13 mouse cellular contexts compared by ENCODE assay signal in the genomic region with DNA sequence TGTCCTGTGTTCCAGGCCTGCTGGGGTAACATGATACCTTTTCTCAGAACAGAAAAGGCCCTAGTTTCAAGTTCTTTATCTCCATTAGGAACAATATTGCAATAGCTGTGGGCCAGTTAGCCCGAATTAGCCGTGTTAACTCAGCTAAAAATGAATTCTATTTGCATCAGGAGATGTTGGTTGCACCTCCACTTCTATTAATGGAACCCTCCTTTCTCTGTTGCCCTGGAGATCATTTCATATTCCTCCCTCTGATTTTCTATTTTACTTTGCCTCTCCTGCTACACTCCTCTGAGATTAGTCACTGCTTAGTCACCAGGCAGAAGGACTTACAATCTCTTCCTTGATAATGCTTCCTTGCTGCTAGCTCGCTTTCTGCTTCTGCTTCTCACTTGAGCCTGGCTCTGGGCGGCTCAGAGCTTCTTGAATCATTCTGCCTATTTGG. TPM values are rescaled to one million over a fixed set of nuclear protein-coding genes. Genes with fewer than 3 reads are reported as not detected.
A peak's percentile ranks its signal among the peaks of the same experiment; 100 is the strongest.
DNase-seq lines count a peak whose midpoint lies in the region; ATAC-seq lines count a peak whose summit lies in the region.
"Had no signal": no experiment of that assay in that cellular context is flagged by ENCODE, and none has a peak within 500 bp of the region (broad histone marks: within the 10 kb centered on the region; RNA-seq: fewer than 3 reads in every experiment).

No protein-coding gene starts in this region.

- H3K27ac ChIP-seq in heart, embryonic 11.5 days (ENCODE audit: low read depth, low read length), result peak overlapping the region; percentile 50; the same call in 1 of the 2 replicates
- no peak overlapping the region for H3K27ac ChIP-seq in heart, embryonic 10.5 days
- H3K27ac ChIP-seq in forebrain, embryonic 12.5 days, result no peak overlapping the region
- H3K27ac ChIP-seq: limb, embryonic 12.5 days; midbrain, embryonic 12.5 days had no signal

- no peak overlapping the region for H3K4me3 ChIP-seq in heart, embryonic 11.5 days (ENCODE audit: low read depth, low read length)
- no peak overlapping the region for H3K4me3 ChIP-seq in heart, embryonic 10.5 days
- no peak overlapping the region for H3K4me3 ChIP-seq in forebrain, embryonic 12.5 days (replicated peaks)
- H3K4me3 ChIP-seq: limb, embryonic 12.5 days; midbrain, embryonic 12.5 days had no signal

- no peak overlapping the region for H3K4me2 ChIP-seq in heart, embryonic 11.5 days
- no peak overlapping the region for H3K4me2 ChIP-seq in forebrain, embryonic 12.5 days
- H3K4me2 ChIP-seq: limb, embryonic 12.5 days; midbrain, embryonic 12.5 days had no signal

- peaks cover 19% of the 10 kb centered on the region for H3K4me1 ChIP-seq in heart, embryonic 11.5 days (ENCODE audit: control insufficient read depth, insufficient read depth, low read length)
- H3K4me1 ChIP-seq in heart, embryonic 10.5 days, result peaks cover 35% of the 10 kb centered on the region
- peaks cover 17% of the 10 kb centered on the region for H3K4me1 ChIP-seq in forebrain, embryonic 12.5 days

- no peaks in the 10 kb centered on the region for H3K27me3 ChIP-seq in heart, embryonic 11.5 days (ENCODE audit: control insufficient read depth, insufficient read depth, low read length)
- H3K27me3 ChIP-seq in heart, embryonic 10.5 days (ENCODE audit: insufficient read depth, poor library complexity, severe bottlenecking), result no peaks in the 10 kb centered on the region
- H3K27me3 ChIP-seq in forebrain, embryonic 12.5 days, result no peaks in the 10 kb centered on the region
- H3K27me3 ChIP-seq: limb, embryonic 12.5 days; midbrain, embryonic 12.5 days had no signal

- WGBS in heart, embryonic 11.5 days (ENCODE audit: insufficient replicate concordance), result 47% methylated on average over 4 of the region's 4 CpGs
- WGBS in heart, embryonic 10.5 days, result 48% methylated on average over 4 of the region's 4 CpGs
- WGBS in forebrain, embryonic 12.5 days, result 84% methylated on average over 4 of the region's 4 CpGs

- no peak overlapping the region for H3K9ac ChIP-seq in heart, embryonic 11.5 days (ENCODE audit: low read depth, low read length)
- no peak overlapping the region for H3K9ac ChIP-seq in forebrain, embryonic 12.5 days
- H3K9ac ChIP-seq: limb, embryonic 12.5 days; midbrain, embryonic 12.5 days had no signal

- DNase-seq in heart, embryonic 10.5 days (ENCODE audit: low spot score), result no peak
- DNase-seq in 3134 (ENCODE audit: extremely low read depth, insufficient read length, low spot score), result peak; percentile 48
- peak; percentile 42 for DNase-seq in MN1 (ENCODE audit: low spot score)
- peak; percentile 81 for DNase-seq in layer of hippocampus, adult 9-11 months
- DNase-seq in cerebellum, postnatal 36 days, result no peak
- DNase-seq: cerebellum, adult 11 months had no signal

- H3K9me3 ChIP-seq in heart, embryonic 11.5 days (replicated peaks; ENCODE audit: control insufficient read depth, low read length), result no peaks in the 10 kb centered on the region
- H3K9me3 ChIP-seq in heart, embryonic 10.5 days, result no peaks in the 10 kb centered on the region
- H3K9me3 ChIP-seq in forebrain, embryonic 12.5 days, result no peaks in the 10 kb centered on the region
- H3K9me3 ChIP-seq: G1E; limb, embryonic 12.5 days; midbrain, embryonic 12.5 days had no signal

- ATAC-seq in heart, embryonic 11.5 days (replicated peaks; ENCODE audit: insufficient number of reproducible peaks, low FRiP score, low TSS enrichment), result no peak
- ATAC-seq in granulocyte monocyte progenitor cell, adult 5-6 weeks (replicated peaks; ENCODE audit: poor library complexity, severe bottlenecking), result no peak
- ATAC-seq in forebrain, embryonic 12.5 days (ENCODE audit: low FRiP score), result no peak
- ATAC-seq: forebrain, embryonic 14.5 days had no signal

- H3K36me3 ChIP-seq in heart, embryonic 11.5 days (ENCODE audit: control insufficient read depth, insufficient read depth, low read length), result no peaks in the 10 kb centered on the region
- H3K36me3 ChIP-seq in heart, embryonic 10.5 days, result peaks cover 9% of the 10 kb centered on the region; the same call in 1 of the 2 replicates
- no peaks in the 10 kb centered on the region for H3K36me3 ChIP-seq in forebrain, embryonic 12.5 days (replicated peaks)
- H3K36me3 ChIP-seq: midbrain, embryonic 12.5 days had no signal

RNA-seq across cellular contexts. Expression of a gene that starts 4.1 kb away (rescaled TPM):
- polyA plus RNA-seq in heart, embryonic 11.5 days (2014; fragmentation: Nextera tagmentation; extraction: Ambion mirVana), result 75.9 and 87.7 TPM in 2 replicates
- 48.9 and 72.1 TPM in 2 replicates for polyA plus RNA-seq in heart, embryonic 10.5 days (2016; fragmentation: Nextera tagmentation; extraction: Ambion mirVana)
- total RNA-seq in granulocyte monocyte progenitor cell, adult 5-6 weeks (2014; fragmentation: Nextera tagmentation), result 17.0 and 33.3 TPM in 2 replicates
- 16.4 and 23.8 TPM in 2 replicates for total RNA-seq in granulocyte monocyte progenitor cell, adult 5-6 weeks (2017)
- 44.4 and 46.5 TPM in 2 replicates for polyA plus RNA-seq in forebrain, embryonic 12.5 days (2016; fragmentation: Nextera tagmentation; extraction: Ambion mirVana)

Comparison
In these comparisons a context has a peak if more than half of its experiments do, and no peak if none do; other contexts are left out.
1. DNase-seq: peak in 3134 (single experiment), MN1 (single experiment) and layer of hippocampus, adult 9-11 months (single experiment); none in heart, embryonic 10.5 days (single experiment) and cerebellum, postnatal 36 days (0 of 2).